Mouse (Mus musculus) urinary bladder, adult 18-20 months (tissue): ENCODE measurements around the gene Cks2.
"Not testable (repeated sequence)": the region's sequence is repeated elsewhere in the genome, so short reads cannot be mapped to it uniquely, and the experiment has no call there.

ENCODE experiments used
- DNase-seq, 2 experiments: peaks; one replicate each; pipeline ENCODE4 v3.0.0; 2022; ENCODE audit warnings: low spot score in 2 of 2, mixed read lengths in 2 of 2

The Cks2 gene

DNA sequence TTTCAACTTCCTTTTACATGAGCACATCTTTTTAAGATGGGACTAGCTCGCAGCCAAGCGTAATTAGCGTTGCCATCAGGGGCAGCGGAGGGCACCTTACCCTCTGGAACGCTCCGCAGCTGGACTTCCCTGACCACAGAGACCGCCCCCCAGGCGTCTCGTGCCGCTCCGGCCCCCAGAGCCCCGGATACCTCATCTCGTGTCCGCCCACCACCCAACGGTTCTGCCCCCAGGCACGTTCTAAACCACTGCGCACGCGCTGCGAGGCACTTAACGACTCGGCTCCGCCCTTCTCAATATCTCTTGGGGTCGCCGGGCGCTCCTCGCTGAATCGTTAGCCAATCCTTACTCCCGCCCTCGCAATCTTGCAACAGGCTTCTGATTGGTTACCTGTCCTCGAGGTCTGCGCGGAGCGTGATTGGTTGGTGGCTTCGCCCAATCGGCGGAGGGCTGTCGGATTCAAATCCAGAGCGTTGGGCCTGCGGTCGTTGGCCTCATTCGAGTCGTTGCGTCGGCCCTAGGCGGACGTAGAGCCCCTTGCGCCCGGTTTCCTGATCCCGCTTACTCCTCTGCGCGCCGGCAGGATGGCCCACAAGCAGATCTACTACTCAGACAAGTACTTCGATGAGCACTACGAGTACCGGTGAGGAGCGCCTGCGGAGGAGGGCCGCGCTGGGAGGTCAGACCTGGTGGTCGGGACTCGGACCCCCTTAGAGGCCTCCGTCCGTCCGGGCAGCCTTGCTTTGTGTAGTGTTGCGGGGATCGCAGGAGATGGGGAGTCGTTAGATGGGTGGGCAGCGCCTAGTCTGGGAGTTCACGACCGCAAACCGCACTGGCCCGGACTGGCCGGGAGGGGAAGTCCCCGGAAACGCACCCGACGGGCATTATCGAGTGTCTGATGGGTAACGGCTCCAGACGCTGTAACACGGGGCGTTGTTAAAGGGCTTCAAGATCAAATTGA, at the start of gene Cks2:
Gene Cks2 (plus strand): TSS at position 404 of the 961 bp plus-strand sequence.
- peak; percentile 92 to 95 for DNase-seq

DNA sequence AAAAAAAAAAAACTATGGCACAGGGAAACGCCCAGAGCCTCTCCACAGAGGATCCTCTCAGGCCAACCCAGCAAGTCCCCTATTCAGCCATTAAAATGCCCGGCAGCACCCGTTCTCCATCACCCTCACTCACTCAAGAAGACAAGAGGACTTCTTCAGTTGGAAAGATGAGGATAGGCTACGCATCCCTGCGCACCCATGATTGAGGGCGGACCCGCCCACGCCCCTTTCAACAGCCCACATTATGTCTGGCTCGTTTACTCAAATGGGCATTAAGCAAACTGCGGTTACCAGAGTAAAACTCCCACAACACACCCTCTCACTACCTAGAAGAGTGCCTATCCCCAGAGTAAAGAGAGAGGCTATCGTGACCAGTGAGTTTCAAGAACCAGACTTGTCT, 49.6 kb upstream of the Cks2 start:
- no peak for DNase-seq

DNA sequence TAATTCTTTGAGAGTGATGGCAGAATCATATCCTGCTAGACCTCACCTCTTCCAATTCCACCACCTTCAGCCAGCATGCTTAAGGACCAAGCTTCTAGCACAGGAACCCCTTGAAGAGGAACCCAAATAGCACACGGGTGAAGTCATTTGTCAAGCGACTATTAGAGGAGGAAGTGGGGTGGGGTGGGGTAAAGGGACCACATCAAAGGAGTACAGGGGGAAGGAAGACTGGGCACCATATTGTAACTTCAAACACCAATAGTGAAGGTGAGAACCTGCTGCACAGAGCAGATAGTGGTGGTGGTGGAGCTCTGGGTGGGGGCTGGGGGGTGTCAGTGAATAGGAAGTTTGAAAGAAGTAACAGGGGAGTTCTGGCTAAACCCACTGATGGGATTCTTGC, 47.0 kb upstream of the Cks2 start:
- no peak for DNase-seq

DNA sequence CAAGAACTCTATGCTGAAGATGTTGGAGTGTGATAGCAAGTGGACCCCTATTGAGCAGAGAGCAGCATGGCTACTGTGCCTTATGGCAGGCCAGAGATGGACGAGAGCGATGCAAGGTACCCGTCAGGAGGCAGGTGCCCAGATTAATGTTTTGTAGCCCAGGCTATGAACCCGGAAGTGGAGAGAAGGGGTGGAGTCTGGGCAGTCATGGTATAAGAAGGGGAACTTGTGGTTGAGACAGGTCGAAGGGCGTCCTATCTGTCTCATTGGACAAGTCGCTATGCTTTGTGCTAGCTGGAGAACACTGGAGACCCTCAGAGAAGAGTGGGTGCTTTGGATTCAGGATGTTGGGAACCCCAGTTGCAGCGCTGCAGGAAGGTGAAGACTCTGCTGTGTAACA, 44.9 kb upstream of the Cks2 start:
- no peak for DNase-seq

DNA sequence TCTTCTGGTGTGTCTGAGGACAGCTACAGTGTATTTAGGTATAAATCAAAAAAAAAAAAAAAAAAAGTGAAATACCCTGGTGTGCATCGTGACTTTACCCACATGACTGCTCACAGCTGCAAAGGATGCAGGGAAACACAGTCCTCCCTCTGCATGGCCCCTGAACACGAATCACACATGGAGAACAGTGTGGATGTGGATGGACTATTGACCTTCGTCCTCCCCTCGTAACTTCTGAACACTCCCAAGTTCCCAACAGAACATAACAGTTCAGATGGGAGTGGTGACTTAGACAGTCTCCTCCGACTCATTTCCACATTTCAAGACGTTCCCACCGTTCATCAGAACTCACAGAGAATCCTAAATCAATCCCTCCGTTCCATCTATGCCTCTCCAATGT, 42.3 kb upstream of the Cks2 start:
- no peak for DNase-seq

DNA sequence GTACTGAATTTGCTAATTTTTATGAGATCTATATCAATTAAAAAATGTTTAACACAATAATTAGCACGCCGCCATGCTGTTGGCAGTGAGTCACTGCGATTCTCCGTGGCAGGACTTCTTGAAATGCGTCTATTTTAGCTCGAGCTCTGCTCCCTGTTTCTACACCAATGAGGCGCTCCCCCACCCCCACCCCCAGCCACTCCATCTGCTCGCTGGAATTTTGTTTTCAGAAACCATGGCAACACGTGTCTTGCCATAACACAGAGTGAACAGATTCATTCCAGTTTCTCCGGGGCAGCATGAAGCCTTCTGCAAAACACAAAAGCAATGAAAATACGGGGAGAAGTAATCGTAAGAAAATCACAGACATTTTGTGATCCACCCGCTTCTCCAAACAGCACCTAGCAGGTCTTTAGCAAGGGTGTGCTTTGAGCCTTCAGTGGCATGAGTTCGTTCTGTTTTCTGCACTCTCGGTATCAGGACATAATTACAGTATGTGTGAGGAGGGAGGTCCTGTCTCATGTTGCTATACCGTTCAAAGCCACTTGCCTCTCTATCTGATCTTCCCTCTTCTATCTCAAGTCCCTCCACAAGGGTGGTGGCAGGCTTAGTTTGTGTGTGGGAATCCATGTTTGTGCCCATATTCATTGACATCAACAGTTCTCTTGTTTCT, 41.7 kb upstream of the Cks2 start:
- DNase-seq = no peak

DNA sequence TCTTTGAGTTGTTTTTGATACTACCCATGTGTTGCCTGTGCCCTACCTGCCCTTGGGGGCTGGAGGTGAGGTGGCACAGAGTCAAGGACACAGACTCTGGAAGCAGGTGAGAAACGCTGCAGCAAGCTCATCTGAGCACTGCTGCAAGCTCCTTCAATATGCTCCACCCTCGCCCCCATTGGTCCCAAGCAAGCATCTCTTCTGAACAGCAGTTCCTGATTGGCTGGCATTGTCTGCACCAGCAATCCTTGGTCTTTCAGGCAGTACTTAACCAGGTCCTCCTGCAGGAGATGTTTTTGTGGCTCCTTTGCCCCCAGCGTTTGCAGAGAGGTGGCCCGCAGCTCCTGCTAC, 41.2 kb upstream of the Cks2 start:
- no peak for DNase-seq

DNA sequence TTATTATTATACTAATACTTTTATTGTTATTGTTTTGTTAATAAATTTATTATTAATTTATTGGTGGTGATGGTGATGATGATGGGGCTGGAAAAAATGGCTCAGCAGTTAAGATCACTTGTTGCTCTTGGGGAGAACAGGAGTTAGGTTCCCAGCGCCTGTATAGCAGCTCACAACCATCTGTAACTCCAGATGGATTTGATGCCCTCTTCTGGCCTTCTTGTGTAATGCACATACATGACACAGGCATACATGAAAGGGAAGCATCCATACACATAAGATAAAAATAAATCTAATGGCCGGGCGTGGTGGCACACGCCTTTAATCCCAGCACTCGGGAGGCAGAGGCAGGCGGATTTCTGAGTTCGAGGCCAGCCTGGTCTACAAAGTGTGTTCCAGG, 35.8 kb upstream of the Cks2 start:
- no peak for DNase-seq

DNA sequence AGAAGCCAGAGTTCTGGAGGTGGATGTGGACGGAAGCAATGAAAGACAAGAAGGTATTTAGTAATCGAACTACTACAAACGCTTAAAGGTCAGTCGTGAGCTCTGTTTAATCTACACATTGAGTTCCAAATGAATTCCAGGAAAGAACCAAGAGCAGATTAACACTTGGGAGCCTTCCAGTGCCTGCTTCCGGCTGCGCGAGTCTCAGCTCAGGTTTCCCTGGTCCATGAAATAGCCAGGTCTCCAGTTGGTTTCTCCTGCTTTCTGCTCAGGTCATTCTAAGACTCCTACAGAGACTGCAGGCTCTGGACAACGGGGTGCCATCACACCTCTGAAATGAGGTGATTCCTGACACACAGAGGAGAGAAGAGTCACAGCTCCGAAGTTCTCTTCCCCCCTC, 34.0 kb upstream of the Cks2 start:
- DNase-seq = no peak

DNA sequence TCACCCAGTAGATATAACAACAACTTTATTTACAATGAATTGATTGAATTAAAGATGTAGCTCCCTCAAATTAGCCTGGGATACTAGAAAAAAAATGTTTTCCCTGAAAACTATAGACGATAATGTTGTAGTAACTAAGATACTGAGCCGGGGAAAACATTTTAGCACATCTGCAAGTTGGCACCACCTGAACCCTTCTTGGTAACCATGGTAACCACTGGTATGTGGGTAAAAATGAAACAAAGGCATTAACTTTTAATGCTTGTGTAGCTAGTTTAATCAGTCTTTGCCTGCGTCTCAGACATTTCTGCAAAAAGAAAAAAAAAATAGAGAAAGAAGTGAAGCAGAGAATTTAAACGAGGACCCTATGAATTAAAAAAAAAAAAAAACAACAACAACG, 33.5 kb upstream of the Cks2 start:
- no peak for DNase-seq

DNA sequence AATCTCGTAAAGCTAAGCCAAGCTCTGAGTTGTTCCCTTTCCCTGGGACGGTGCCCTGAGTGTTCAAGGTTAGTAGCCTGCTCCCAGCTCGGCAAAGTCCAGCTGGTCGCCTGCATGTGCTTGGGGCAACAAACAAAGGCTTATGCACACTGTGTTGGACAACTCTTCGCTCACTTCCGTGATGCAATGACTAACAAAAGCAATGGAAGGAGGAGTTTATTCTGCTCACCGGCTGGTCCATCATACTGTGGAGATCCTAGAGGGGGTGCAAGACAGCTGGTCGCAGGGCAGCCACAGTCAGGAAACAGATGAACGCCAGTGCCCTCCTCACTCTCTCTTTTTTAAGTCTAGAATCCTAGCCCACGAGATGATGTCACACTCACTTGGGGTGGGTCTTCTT, 29.2 kb upstream of the Cks2 start:
- DNase-seq = no peak

DNA sequence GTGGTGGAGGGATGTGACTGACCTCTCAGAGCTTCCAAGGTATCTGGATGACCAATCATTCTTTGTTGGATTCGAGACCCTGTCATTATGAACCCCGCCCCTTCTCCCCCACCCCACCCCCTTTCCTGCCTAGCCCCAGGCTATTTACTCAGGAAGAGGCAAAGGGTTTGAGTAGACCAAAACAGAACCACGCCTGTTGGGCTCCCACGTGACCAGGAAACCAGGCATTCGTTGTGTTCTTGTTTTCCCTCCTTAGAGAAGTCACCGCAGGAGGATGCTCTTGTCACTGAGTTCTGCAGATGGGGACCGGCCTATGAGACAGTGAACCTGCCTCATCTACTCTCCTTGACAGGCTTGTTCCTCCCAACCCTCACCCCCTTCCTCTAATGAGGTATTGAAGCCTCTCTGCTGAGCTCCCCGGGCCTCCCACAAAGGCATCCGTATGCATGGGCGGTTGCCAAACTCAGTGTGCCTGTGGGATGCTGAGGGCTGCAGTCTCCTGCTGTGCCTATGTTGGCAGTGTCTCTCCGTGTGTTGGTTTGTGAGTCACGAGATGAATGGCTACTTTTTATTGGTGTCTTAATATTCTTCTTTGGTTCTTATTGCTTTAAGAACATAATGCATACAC, 28.5 kb upstream of the Cks2 start:
- DNase-seq = no peak

DNA sequence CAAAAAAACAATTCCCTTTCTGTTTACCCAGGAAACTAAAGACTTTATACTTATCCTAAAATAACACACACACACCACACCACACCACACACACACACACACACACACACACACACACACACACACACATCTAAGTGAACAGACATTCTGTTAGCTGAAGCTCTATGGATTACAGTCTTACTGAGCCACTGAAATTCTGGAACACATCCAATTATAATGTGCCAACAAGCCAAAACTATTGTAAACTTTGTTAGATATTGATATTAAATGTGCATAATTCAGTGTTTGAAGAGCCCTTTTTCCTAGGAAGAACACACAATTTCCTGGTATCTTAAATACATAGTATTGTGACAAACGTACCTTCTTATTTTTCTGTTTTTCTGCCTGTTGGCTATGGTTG, 27.7 kb upstream of the Cks2 start:
- no peak for DNase-seq

DNA sequence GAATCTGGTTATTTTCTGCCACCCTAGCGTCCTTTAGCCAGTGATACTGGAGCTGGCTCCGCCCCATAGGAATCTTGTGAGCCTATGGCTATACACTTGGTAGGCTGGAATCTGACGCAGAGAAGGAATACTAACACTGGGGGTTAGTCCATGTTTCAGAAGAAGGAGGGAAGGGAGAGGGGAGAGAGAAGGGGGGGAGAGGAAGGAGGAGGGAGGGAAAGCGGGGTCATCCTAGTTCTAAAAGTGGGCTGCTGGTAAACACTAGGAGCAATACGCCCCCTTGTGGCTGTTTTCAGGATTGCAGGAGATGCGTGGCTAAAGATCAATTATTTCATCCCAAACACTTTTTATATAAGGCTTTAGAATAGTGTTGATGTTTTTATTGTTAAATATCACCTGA, 27.2 kb upstream of the Cks2 start:
- DNase-seq = no peak

DNA sequence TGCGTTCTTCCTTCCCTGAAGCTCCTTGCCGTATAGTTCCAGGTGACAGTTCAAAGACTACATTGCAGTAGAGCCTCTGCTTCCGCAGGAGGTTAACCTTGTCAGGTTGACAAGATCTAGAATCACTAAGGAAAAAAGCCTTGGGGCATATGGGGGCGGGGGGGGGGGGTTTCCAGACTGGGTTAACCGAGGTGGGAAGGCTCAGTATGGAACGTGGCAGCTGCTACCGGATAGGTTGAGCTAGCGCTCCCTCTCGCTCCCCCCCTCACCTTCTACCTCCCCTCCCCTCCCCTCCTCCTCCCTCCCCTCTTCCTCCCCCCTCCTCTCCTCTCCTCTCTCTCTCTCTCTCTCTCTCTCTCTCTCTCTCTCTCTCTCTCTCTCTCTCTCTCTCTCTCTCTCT, 26.4 kb upstream of the Cks2 start:
- DNase-seq = no peak

DNA sequence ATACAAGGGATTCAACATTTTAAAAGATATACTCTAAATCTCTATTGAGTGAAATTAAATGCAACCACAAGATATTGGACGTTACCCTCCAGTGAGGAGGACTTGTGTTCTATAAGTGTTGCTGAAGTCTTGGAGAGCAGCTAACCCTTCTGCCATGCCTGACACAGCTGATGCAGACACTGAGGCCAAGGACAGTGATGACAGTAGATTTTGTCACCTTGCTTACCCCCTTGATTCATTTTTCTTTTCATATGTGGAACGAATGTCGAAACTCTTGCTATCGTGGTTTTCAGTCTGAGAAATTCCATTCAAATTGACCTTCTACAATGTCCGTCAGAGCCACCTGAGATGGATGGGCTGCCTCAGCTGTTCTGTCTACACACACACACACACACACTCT, 22.4 kb upstream of the Cks2 start:
- DNase-seq = no peak

DNA sequence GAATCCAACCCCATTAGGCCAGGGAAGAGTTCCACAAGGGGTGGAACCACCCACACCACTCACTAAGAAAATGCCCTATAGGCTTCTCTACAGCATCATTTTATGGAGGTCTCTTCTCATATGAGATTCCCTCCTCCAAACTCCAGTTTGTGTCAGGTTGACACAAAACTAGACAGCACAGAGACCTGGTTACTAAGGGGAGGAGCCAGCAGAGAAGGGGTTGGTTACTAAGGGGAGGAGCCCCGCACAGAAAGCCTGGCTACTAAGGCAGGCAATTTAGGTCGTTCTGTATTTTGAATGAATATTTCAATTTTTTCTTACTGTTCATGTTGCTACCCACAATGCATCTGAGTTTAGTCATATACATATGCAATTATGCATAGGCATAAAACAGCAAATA, 21.4 kb upstream of the Cks2 start:
- no peak for DNase-seq

DNA sequence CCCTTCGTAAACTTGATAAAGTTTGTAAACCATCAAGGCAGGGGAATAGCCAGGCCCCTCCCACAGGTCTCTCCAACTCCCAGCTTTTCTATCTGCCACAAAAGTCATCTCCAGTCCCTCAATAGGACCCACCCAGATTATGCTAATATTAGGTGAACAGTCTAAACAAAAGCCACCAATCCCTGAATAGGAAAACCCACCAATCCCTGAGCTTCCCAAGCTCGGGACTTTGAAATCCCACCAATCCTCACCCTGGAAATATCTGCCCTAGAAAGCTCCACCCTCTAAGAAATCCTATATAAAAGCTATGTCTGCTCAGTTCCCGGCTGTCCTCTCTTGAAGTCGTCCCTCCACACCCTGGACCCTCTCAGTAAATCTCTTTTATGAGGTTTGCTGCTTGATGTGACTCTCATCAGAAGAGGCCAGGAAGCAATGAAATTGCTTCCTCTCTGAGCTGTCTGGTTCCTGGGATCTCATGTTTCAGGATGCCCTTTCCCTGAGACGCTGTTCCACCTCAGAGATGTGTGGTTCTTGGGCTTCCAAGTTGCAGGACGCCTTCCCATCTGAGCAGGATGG, 16.7 kb upstream of the Cks2 start:
- no peak for DNase-seq

DNA sequence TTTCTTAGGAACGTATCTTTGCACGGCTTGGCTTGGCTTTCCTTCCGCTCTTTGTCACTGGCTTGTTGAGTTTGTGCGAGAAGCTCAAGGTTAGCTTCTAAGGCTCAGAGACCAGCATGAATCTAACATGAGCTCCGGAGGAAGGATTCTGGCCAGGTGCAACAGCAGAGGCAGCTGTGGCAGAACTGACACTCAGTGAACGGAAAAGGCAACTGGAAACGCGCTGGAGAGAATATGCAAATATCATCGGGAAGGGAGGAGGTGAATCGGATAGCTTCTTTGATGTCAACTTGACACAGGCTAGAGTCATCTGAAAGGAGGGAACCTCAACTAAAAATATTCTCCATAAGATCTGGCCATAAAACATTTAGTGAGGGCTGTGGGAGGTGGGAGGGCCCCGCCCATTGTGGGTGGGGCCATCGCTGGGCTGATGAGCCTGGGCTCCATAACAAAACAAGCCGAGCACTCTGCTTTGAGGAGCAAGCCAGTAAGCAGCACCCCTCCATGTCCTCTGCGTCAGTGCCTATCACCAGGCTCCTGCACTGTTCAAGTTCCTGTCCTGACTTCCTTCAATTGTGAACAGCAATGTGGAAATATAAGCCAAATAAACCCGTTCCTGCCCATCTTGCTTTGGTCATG, 13.6 kb upstream of the Cks2 start:
- DNase-seq = no peak

DNA sequence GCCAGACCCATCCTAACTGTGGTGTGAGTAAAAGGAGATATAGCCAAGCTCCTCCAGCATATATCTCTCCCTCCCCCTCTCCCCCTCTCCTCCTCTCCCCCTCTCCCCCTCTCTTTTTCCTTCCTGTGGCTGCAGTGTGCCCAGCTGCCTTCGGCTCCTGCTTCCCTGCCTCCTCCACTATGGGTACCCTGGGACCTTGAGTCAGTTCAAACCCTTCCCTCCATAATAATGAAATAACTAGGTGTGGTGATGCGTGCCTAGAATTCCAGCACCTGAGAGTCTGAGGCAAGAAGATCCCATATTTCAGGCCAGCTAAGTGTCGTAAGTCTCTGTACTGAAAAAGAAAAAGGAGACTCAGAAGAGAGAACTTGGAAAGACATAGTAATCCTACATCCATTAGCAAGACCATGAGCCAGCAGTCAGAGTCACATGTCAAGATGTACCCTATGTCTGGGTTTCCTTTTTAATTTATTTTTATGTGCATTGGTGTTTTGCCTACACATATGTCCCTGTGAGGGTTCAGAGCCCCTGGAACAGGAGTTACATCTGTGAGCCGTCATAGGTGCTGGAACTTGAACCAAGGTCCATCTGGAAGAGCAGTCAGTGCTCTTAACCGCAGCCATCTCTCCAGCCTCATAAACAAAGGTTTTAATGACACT, 12.3 kb upstream of the Cks2 start:
- no peak for DNase-seq

DNA sequence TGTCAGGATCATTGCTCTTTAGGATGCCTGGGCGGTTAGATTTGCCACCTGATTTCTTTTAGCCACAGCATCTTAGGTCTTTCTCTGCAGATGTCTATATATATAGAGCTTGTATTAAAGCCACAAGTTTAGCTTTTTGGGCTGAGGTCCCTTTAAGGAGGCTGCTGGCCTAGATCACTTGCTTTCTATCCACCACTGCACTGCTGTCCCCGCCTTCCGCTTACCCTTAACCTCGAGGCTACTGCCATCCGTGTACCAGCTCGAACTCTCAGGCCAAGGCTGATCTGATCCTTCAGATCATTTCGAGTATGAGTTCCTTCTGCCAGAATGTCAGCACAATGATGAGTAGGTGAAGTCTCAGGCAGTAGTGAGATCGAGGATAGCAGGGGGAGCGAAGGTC, 9.6 kb upstream of the Cks2 start:
- DNase-seq = not testable (repeated sequence)

DNA sequence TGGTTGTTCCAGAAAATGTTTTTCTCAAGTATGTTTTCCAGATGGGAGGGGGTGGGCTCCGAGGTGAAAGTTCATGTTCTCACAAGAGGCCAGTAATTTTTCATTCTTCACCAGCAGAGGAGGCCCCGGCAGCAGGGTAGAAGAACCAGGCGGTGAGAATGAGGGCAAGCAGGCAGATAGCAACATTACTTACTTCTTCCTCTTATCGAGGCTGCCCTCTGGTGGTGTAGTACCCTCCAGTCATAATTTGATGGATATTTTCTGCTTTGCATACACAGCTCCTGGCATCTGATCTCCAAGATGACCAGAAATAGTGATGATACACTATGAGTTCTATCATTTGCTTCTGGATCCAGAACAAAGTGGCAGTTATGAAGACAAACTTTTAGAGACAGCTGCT, 6.1 kb upstream of the Cks2 start:
- no peak for DNase-seq
